Mouse (Mus musculus) ES-E14 (cell line): ENCODE measurements around the gene Rasd1. TPM values are rescaled to one million over a fixed set of nuclear protein-coding genes. Genes with fewer than 3 reads are reported as not detected.
A peak's percentile ranks its signal among the peaks of the same experiment; 100 is the strongest.

ENCODE experiments used
- DNase-seq: peaks from one replicate; pipeline ENCODE4 v3.0.0-alpha.2; 2013; ENCODE audit warnings: low read depth, low spot score
- H3K27ac ChIP-seq: 2 replicates; pipeline ENCODE4 v1.5.1; 2012; ENCODE audit warnings: low read depth, mild to moderate bottlenecking, low read length, moderate library complexity, mixed read lengths; ENCODE audit not compliant: poor library complexity, insufficient read depth, severe bottlenecking
- H3K36me3 ChIP-seq: 2 replicates; pipeline ENCODE4 v1.6.1; 2012; ENCODE audit warnings: mild to moderate bottlenecking, low read length, moderate library complexity, mixed read lengths; ENCODE audit not compliant: control insufficient read depth, poor library complexity, insufficient read depth, severe bottlenecking
- H3K4me1 ChIP-seq, 2 experiments: fragments of 150-350 bp in 1 of 2; sonication (generic) in 1 of 2; 2 replicates each; pipeline ENCODE4 v1.6.1; 2012; ENCODE audit warnings: low read length in 2 of 2, mild to moderate bottlenecking in 1 of 2, mixed read lengths in 1 of 2; ENCODE audit not compliant: control insufficient read depth in 2 of 2, insufficient read depth in 2 of 2, poor library complexity in 1 of 2
- H3K4me3 ChIP-seq, 2 experiments: fragments of 150-350 bp in 1 of 2; sonication (generic) in 1 of 2; 2 replicates each; pipeline ENCODE4 v1.5.1; 2012; ENCODE audit warnings: low read length in 2 of 2, low read depth in 1 of 2, mild to moderate bottlenecking in 1 of 2, mixed read lengths in 1 of 2; ENCODE audit not compliant: insufficient read depth in 1 of 2, poor library complexity in 1 of 2, severe bottlenecking in 1 of 2
- H3K9ac ChIP-seq: 2 replicates; pipeline ENCODE4 v1.6.1; 2012; ENCODE audit warnings: low read depth, mild to moderate bottlenecking, low read length, mixed read lengths; ENCODE audit not compliant: poor library complexity, insufficient read depth, severe bottlenecking
- H3K9me3 ChIP-seq: fragments of 150-350 bp; sonication (generic); 2 replicates; pipeline ENCODE4 v1.6.1; 2012; ENCODE audit warnings: low read depth, mild to moderate bottlenecking, low read length; ENCODE audit not compliant: control insufficient read depth, insufficient read depth
- CHD2 ChIP-seq: IDR thresholded peaks from 2 replicates; pipeline ENCODE4 v1.6.1; 2014; ENCODE audit warnings: mild to moderate bottlenecking, low read depth, low read length, inconsistent platforms
- HCFC1 ChIP-seq: IDR thresholded peaks from 2 replicates; pipeline ENCODE4 v1.6.1; 2012; ENCODE audit warnings: low read length, inconsistent platforms, borderline replicate concordance; ENCODE audit not compliant: insufficient read depth
- MAFK ChIP-seq: IDR thresholded peaks from 2 replicates; pipeline ENCODE4 v1.6.1; 2014; ENCODE audit warnings: mild to moderate bottlenecking, low read depth, low read length, inconsistent platforms; ENCODE audit not compliant: insufficient read depth
- ZC3H11A ChIP-seq: IDR thresholded peaks from 2 replicates; pipeline ENCODE4 v1.6.1; 2012; ENCODE audit warnings: low read depth, mild to moderate bottlenecking, inconsistent platforms, low read length, borderline replicate concordance
- ZNF384 ChIP-seq: IDR thresholded peaks from 2 replicates; pipeline ENCODE4 v1.6.1; 2012; ENCODE audit warnings: low read depth, low read length, inconsistent platforms
- in situ Hi-C, 2 experiments: fragments of 600-800 bp; cut with MboI; formaldehyde crosslinking; loops; one replicate each; pipeline ENCODE4 v1.15.1; 2025; ENCODE audit warnings: low sequenced_read_pairs in 2 of 2, inconsistent platforms in 1 of 2; ENCODE audit not compliant: unreplicated experiment in 2 of 2
- total RNA-seq: library from RNA; depleted of rRNA; stranded (reverse); fragments of 300-350 nt; gene quantifications from 2 replicates; pipeline ENCODE4 v1.2.3, GENCODE M21; 2012

The Rasd1 gene
- total RNA-seq, 1 experiment = 0.85 TPM

GRCm38 (mm10) chr11:59963364-59964162 lies 1.2 kb downstream of the Rasd1 start:
- Histone ChIP-seq H3K27ac (no peak overlapping the region), H3K36me3 (peaks cover 13% of the 10 kb centered on the region; the same call in 1 of the 2 replicates), H3K9me3 (no peaks in the 10 kb centered on the region), H3K9ac (no peak overlapping the region), H3K4me3 (peak overlapping the region; percentile 64 to 83; a peak in 3 of 4 replicates), H3K4me1 (peaks cover 0 to 18% of the 10 kb centered on the region in 2 experiments; a peak in 2 of 4 replicates)
- no peak for DNase-seq
- TF ChIP-seq MAFK (no peak), ZNF384 (no peak), CHD2 (no peak), ZC3H11A (no peak), HCFC1 (no peak)
- in situ Hi-C loops = no loop called here

- Histone ChIP-seq H3K4me1 (peaks cover 0 to 18% of the 10 kb centered on the region in 2 experiments; a peak in 2 of 4 replicates), H3K27ac (no peak overlapping the region), H3K9me3 (no peaks in the 10 kb centered on the region), H3K4me3 (no peak overlapping the region), H3K36me3 (peaks cover 13% of the 10 kb centered on the region; the same call in 1 of the 2 replicates), H3K9ac (no peak overlapping the region)
- in situ Hi-C loops = no loop called here
- DNase-seq = no peak
- TF ChIP-seq ZNF384 (no peak), MAFK (no peak), ZC3H11A (no peak), HCFC1 (no peak), CHD2 (no peak)
These were observed 2.2 kb downstream of the Rasd1 start for GRCm38 (mm10) chr11:59962590-59962989.

GRCm38 (mm10) chr11:59961338-59961875 lies 3.3 kb downstream of the Rasd1 start:
- TF ChIP-seq MAFK = no peak
- DNase-seq = no peak
- Histone ChIP-seq H3K9ac (no peak overlapping the region), H3K9me3 (no peaks in the 10 kb centered on the region), H3K36me3 (peaks cover 13% of the 10 kb centered on the region; the same call in 1 of the 2 replicates), H3K4me1 (peaks cover 0 to 18% of the 10 kb centered on the region in 2 experiments; a peak in 2 of 4 replicates), H3K27ac (no peak overlapping the region), H3K4me3 (no peak overlapping the region)
- in situ Hi-C loops = no loop called here

- no peak overlapping the region for H3K4me3 ChIP-seq
- no peak overlapping the region for H3K27ac ChIP-seq
- H3K4me1 ChIP-seq = peaks cover 0 to 18% of the 10 kb centered on the region in 2 experiments; a peak in 2 of 4 replicates
- no peak overlapping the region for H3K9ac ChIP-seq
- no peaks in the 10 kb centered on the region for H3K9me3 ChIP-seq
- peaks cover 13% of the 10 kb centered on the region; the same call in 1 of the 2 replicates for H3K36me3 ChIP-seq
- in situ Hi-C loops = no loop called here
- TF ChIP-seq MAFK (no peak), CHD2 (no peak), ZNF384 (no peak), HCFC1 (no peak), ZC3H11A (no peak)
- no peak for DNase-seq
These were observed 4.0 kb downstream of the Rasd1 start for GRCm38 (mm10) chr11:59960476-59961337.
